Mouse (Mus musculus) MEL (cell line): ENCODE data around the gene Tbca. TPM values are rescaled to one million over a fixed set of nuclear protein-coding genes. Genes with fewer than 3 reads are reported as not detected.

Experiments
- DNase-seq: peaks from one replicate; pipeline ENCODE4 v3.0.0; 2011; ENCODE audit warnings: low read depth, low spot score
- H3K27ac ChIP-seq: 2 replicates; pipeline ENCODE4 v1.5.1; 2012; ENCODE audit warnings: low read depth, mild to moderate bottlenecking, control low read depth, low read length, moderate library complexity; ENCODE audit not compliant: control insufficient read depth
- H3K27me3 ChIP-seq, 2 experiments: fragments of 150-350 bp in 1 of 2; sonication (generic) in 1 of 2; 2 replicates each; pipeline ENCODE4 v1.6.1; 2012; ENCODE audit warnings: low read length in 2 of 2, mild to moderate bottlenecking in 2 of 2, improper control_type of control experiment in 1 of 2, moderate library complexity in 1 of 2; ENCODE audit not compliant: insufficient read depth in 2 of 2, control insufficient read depth in 1 of 2
- H3K36me3 ChIP-seq, 2 experiments: 2 replicates each; pipeline ENCODE4 v1.6.1; 2012 to 2014; ENCODE audit warnings: low read length in 2 of 2, improper control_type of control experiment in 1 of 2, inconsistent platforms in 1 of 2, mild to moderate bottlenecking in 1 of 2; ENCODE audit not compliant: insufficient read depth in 2 of 2, control insufficient read depth in 1 of 2
- H3K4me1 ChIP-seq, 2 experiments: fragments of 150-350 bp in 1 of 2; sonication (generic) in 1 of 2; 2 replicates each; pipeline ENCODE4 v1.6.1; 2012; ENCODE audit warnings: low read length in 2 of 2, improper control_type of control experiment in 1 of 2, mild to moderate bottlenecking in 1 of 2; ENCODE audit not compliant: insufficient read depth in 2 of 2, control insufficient read depth in 1 of 2
- H3K4me3 ChIP-seq, 2 experiments: fragments of 150-350 bp in 1 of 2; sonication (generic) in 1 of 2; 2 replicates each; pipeline ENCODE4 v1.5.1; 2012; ENCODE audit warnings: low read depth in 2 of 2, low read length in 2 of 2, mild to moderate bottlenecking in 2 of 2, moderate library complexity in 2 of 2, control low read depth in 1 of 2, improper control_type of control experiment in 1 of 2; ENCODE audit not compliant: control insufficient read depth in 1 of 2, insufficient read depth in 1 of 2
- H3K79me2 ChIP-seq: 2 replicates; pipeline ENCODE4 v1.6.1; 2012; ENCODE audit warnings: mild to moderate bottlenecking, low read length, moderate library complexity; ENCODE audit not compliant: control insufficient read depth, poor library complexity, insufficient read depth
- H3K9ac ChIP-seq: 2 replicates; pipeline ENCODE4 v1.6.1; 2012; ENCODE audit warnings: low read depth, mild to moderate bottlenecking, control low read depth, low read length, moderate library complexity; ENCODE audit not compliant: control insufficient read depth, poor library complexity, severe bottlenecking
- H3K9me3 ChIP-seq: fragments of 150-350 bp; sonication (generic); replicated peaks from 2 replicates; pipeline ENCODE4 v1.6.1; 2012; ENCODE audit warnings: mild to moderate bottlenecking, low read length, improper control_type of control experiment, moderate library complexity; ENCODE audit not compliant: insufficient read depth
- BHLHE40 ChIP-seq: IDR thresholded peaks from 2 replicates; pipeline ENCODE4 v1.6.1; 2012; ENCODE audit warnings: low read depth, mild to moderate bottlenecking, inconsistent platforms, low read length, improper control_type of control experiment, borderline replicate concordance
- CHD1 ChIP-seq: IDR thresholded peaks from 2 replicates; pipeline ENCODE4 v1.6.1; 2012; ENCODE audit warnings: low read depth, mild to moderate bottlenecking, inconsistent platforms, low read length, improper control_type of control experiment
- E2F4 ChIP-seq: IDR thresholded peaks from 2 replicates; pipeline ENCODE4 v1.6.1; 2011; ENCODE audit warnings: low read depth, low read length, improper control_type of control experiment, borderline replicate concordance
- ETS1 ChIP-seq: IDR thresholded peaks from 2 replicates; pipeline ENCODE4 v1.6.1; 2012; ENCODE audit warnings: low read depth, mild to moderate bottlenecking, inconsistent platforms, low read length, improper control_type of control experiment, moderate library complexity
- GATA1 ChIP-seq: IDR thresholded peaks from 2 replicates; pipeline ENCODE4 v1.6.1; 2011; ENCODE audit warnings: low read depth, low read length, improper control_type of control experiment
- KAT2A ChIP-seq: conservative IDR thresholded peaks from 2 replicates; pipeline ENCODE4 v1.6.1; 2012; ENCODE audit warnings: low read depth, low read length, improper control_type of control experiment, inconsistent platforms
- MAZ ChIP-seq: IDR thresholded peaks from 2 replicates; pipeline ENCODE4 v1.6.1; 2012; ENCODE audit warnings: low read depth, mild to moderate bottlenecking, inconsistent platforms, low read length, improper control_type of control experiment
- MEF2A ChIP-seq: IDR thresholded peaks from 2 replicates; pipeline ENCODE4 v1.6.1; 2014; ENCODE audit warnings: low read depth, mild to moderate bottlenecking, inconsistent platforms, low read length, improper control_type of control experiment; ENCODE audit not compliant: poor library complexity, insufficient replicate concordance, severe bottlenecking; ENCODE audit errors: extremely low read depth
- MXI1 ChIP-seq: IDR thresholded peaks from 2 replicates; pipeline ENCODE4 v1.6.1; 2011; ENCODE audit warnings: mild to moderate bottlenecking, low read depth, low read length, improper control_type of control experiment
- NELFE ChIP-seq: IDR thresholded peaks from 2 replicates; pipeline ENCODE4 v1.6.1; 2011; ENCODE audit warnings: low read depth, low read length, improper control_type of control experiment
- NRF1 ChIP-seq: IDR thresholded peaks from 2 replicates; pipeline ENCODE4 v1.6.1; 2014; ENCODE audit warnings: low read depth, mild to moderate bottlenecking, inconsistent platforms, low read length, improper control_type of control experiment, moderate library complexity; ENCODE audit not compliant: poor library complexity, insufficient read depth, severe bottlenecking
- POLR2A ChIP-seq, 2 experiments: IDR thresholded peaks; 2 replicates each; pipeline ENCODE4 v1.6.1; 2011 to 2012; ENCODE audit warnings: low read length in 2 of 2, mild to moderate bottlenecking in 2 of 2, control low read depth in 1 of 2, improper control_type of control experiment in 1 of 2, low read depth in 1 of 2, moderate library complexity in 1 of 2; ENCODE audit not compliant: control insufficient read depth in 1 of 2, insufficient read depth in 1 of 2, poor library complexity in 1 of 2
- POLR2AphosphoS2 ChIP-seq: IDR thresholded peaks from 2 replicates; pipeline ENCODE4 v1.6.1; 2011; ENCODE audit warnings: low read length, improper control_type of control experiment
- POLR2AphosphoS5 ChIP-seq: IDR thresholded peaks from 2 replicates; pipeline ENCODE4 v1.6.1; 2012; ENCODE audit warnings: low read depth, borderline replicate concordance, mild to moderate bottlenecking, inconsistent platforms, low read length, moderate library complexity, mixed read lengths
- RCOR1 ChIP-seq: IDR thresholded peaks from 2 replicates; pipeline ENCODE4 v1.6.1; 2012; ENCODE audit warnings: low read depth, mild to moderate bottlenecking, inconsistent platforms, low read length, improper control_type of control experiment
- TBP ChIP-seq: IDR thresholded peaks from 2 replicates; pipeline ENCODE4 v1.8.0; 2011; ENCODE audit warnings: low read depth, low read length, improper control_type of control experiment
- UBTF ChIP-seq: IDR thresholded peaks from 2 replicates; pipeline ENCODE4 v1.6.1; 2012; ENCODE audit warnings: low read depth, mild to moderate bottlenecking, inconsistent platforms, low read length, improper control_type of control experiment, moderate library complexity, borderline replicate concordance; ENCODE audit not compliant: insufficient read depth
- USF1 ChIP-seq: IDR thresholded peaks from 2 replicates; pipeline ENCODE4 v1.6.1; 2014; ENCODE audit warnings: low read depth, mild to moderate bottlenecking, inconsistent platforms, low read length, improper control_type of control experiment, moderate library complexity
- ZKSCAN1 ChIP-seq: IDR thresholded peaks from 2 replicates; pipeline ENCODE4 v1.6.1; 2012; ENCODE audit warnings: low read depth, mild to moderate bottlenecking, inconsistent platforms, low read length, improper control_type of control experiment, moderate library complexity
- ZMIZ1 ChIP-seq: IDR thresholded peaks from 2 replicates; pipeline ENCODE4 v1.6.1; 2012; ENCODE audit warnings: low read depth, mild to moderate bottlenecking, inconsistent platforms, low read length, improper control_type of control experiment, moderate library complexity
- polyA plus RNA-seq, 2 experiments: library from polyadenylated mRNA; stranded (reverse) in 1 of 2; unstranded in 1 of 2; fragments of >175 nt in 1 of 2; fragments of >200 nt in 1 of 2; gene quantifications; 2 replicates each; pipeline versions ENCODE4 v1.2.1 to v1.2.4; 2012; ENCODE audit warnings: low replicate concordance in 2 of 2, low read depth in 1 of 2; ENCODE audit not compliant: insufficient read length in 2 of 2, insufficient read depth in 1 of 2, missing spikeins in 1 of 2
- total RNA-seq: library from RNA; depleted of rRNA; stranded (reverse); fragments of 300-350 nt; gene quantifications from 2 replicates; pipeline ENCODE4 v1.2.3, GENCODE M21; 2012

Tbca gene
- total and polyA plus RNA-seq, 3 experiments: 155 to 263 TPM; not detected in 1

GRCm38 (mm10) chr13:94768460-94769154, 20.1 kb upstream of the Tbca start:
- no peak overlapping the region for H3K27ac ChIP-seq
- H3K27me3 ChIP-seq: no peaks in the 10 kb centered on the region; a peak in 1 of 4 replicates
- no peaks in the 10 kb centered on the region for H3K4me1 ChIP-seq
- no peak for TF ChIP-seq ZKSCAN1
- no peak for TF ChIP-seq TBP
- TF ChIP-seq NELFE: no peak
- TF ChIP-seq MAZ: no peak
- TF ChIP-seq NRF1: no peak
- TF ChIP-seq MEF2A: no peak
- no peak for TF ChIP-seq POLR2AphosphoS2
- TF ChIP-seq RCOR1: no peak
- TF ChIP-seq KAT2A: no peak
- no peak for TF ChIP-seq POLR2A (IDR thresholded peaks at IDR 0.05; ENCODE audit: control insufficient read depth in 1 of 2, insufficient read depth in 1 of 2, low read depth in 1 of 2, low read length in 2 of 2, poor library complexity in 1 of 2)
- no peak for TF ChIP-seq CHD1
- no peak for TF ChIP-seq ETS1
- TF ChIP-seq E2F4: no peak
- no peak for TF ChIP-seq USF1
- TF ChIP-seq MXI1: no peak
- no peak for TF ChIP-seq BHLHE40
- TF ChIP-seq GATA1: no peak
- no peak overlapping the region for H3K4me3 ChIP-seq
- H3K9ac ChIP-seq: no peak overlapping the region
- peak; percentile 5 for DNase-seq
- no peaks in the 10 kb centered on the region for H3K36me3 ChIP-seq
- no peaks in the 10 kb centered on the region for H3K79me2 ChIP-seq
- H3K9me3 ChIP-seq: no peaks in the 10 kb centered on the region

- no peaks in the 10 kb centered on the region; a peak in 1 of 4 replicates for H3K27me3 ChIP-seq
- TF ChIP-seq ZMIZ1: no peak
- TF ChIP-seq UBTF: no peak
- TF ChIP-seq RCOR1: no peak
- TF ChIP-seq TBP: no peak
- TF ChIP-seq POLR2AphosphoS5: no peak
- TF ChIP-seq MEF2A: no peak
- no peak for TF ChIP-seq POLR2AphosphoS2
- no peaks in the 10 kb centered on the region for H3K9me3 ChIP-seq
- no peaks in the 10 kb centered on the region for H3K79me2 ChIP-seq
- no peaks in the 10 kb centered on the region for H3K36me3 ChIP-seq
- H3K27ac ChIP-seq: no peak overlapping the region
- H3K4me3 ChIP-seq: no peak overlapping the region
- no peak overlapping the region for H3K9ac ChIP-seq
- DNase-seq: no peak
- no peaks in the 10 kb centered on the region for H3K4me1 ChIP-seq
Observed at GRCm38 (mm10) chr13:94769155-94769470, 19.6 kb upstream of the Tbca start.
